Mouse (Mus musculus): ENCODE measurements at regions not wholly inside any gene's neighbourhood (a gene's known extent, or its start where the extent isn't known, plus 50 kb on each side); places are given as distances from the start of the nearest gene placed in this dataset.

DNA sequence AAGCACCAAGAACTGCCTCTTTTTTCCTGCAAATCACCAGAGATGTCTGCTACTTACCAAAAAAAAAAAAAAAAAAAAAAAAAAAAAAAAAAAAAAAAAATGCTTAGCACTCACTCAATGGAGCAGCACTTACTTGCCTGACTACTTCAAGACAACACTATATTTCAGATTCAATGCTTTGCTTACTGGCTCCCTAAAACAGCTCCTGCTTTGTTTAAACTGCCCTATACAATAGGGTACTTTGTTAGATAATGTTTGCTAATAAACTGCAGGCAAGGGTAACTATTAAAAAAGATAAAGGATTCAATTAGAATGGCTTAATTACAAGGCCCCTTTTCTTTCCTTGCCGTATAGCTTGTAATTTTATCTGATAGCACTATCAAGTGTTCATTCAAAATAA is 217.5 kb downstream of the S1pr1 start:
- Histone ChIP-seq H3K27me3 (ENCODE audit: control insufficient read depth, insufficient read depth, low read length) (no peaks in the 10 kb centered on the region), H3K27ac (ENCODE audit: insufficient read depth, low read length) (no peak overlapping the region), H3K4me1 (ENCODE audit: control insufficient read depth, insufficient read depth, low read length) (no peaks in the 10 kb centered on the region), H3K4me3 (replicated peaks; ENCODE audit: insufficient read depth, low read depth, low read length) (no peak overlapping the region)
- TF ChIP-seq CTCF (IDR thresholded peaks at IDR 0.05; ENCODE audit: borderline replicate concordance, insufficient read depth, low read depth, low read length) (no peak), POLR2A (IDR thresholded peaks at IDR 0.05; ENCODE audit: borderline replicate concordance, insufficient read depth, low read length) (no peak)
- DNase-seq, result no peak
- WGBS, result 77% methylated on average over 1 of the region's 1 CpGs

- Histone ChIP-seq H3K4me1 (ENCODE audit: control insufficient read depth, insufficient read depth, low read length) (no peaks in the 10 kb centered on the region), H3K4me3 (replicated peaks; ENCODE audit: insufficient read depth, low read depth, low read length) (no peak overlapping the region), H3K27ac (ENCODE audit: insufficient read depth, low read length) (no peak overlapping the region), H3K27me3 (ENCODE audit: control insufficient read depth, insufficient read depth, low read length) (no peaks in the 10 kb centered on the region)
- 86% methylated on average over 3 of the region's 3 CpGs for WGBS
- DNase-seq, result no peak
- TF ChIP-seq POLR2A (IDR thresholded peaks at IDR 0.05; ENCODE audit: borderline replicate concordance, insufficient read depth, low read length) (no peak), CTCF (IDR thresholded peaks at IDR 0.05; ENCODE audit: borderline replicate concordance, insufficient read depth, low read depth, low read length) (no peak)
Measured at GRCm38 (mm10) chr3:115496110-115496509, 218.8 kb downstream of the S1pr1 start.

DNA sequence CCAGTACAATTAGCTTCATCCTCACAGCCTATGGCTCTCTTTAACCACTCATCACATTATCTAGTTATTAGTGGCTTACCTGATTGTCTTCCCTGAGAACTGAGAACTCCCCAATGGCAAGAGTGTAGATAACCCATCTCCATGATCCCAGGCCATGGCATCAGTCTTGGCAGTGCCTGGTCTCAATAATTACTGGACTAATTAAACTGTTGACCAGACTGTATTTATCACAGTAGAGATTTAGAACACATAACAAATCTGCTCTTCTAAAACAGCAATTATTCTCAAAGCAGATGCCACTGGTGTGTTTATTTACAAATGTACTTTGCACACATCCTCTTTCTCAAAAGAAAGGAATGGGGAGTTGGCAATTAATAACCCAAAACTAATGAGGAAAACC is 219.2 kb downstream of the S1pr1 start:
- Histone ChIP-seq H3K4me3 (replicated peaks; ENCODE audit: insufficient read depth, low read depth, low read length) (no peak overlapping the region), H3K4me1 (ENCODE audit: control insufficient read depth, insufficient read depth, low read length) (no peaks in the 10 kb centered on the region), H3K27ac (ENCODE audit: insufficient read depth, low read length) (no peak overlapping the region), H3K27me3 (ENCODE audit: control insufficient read depth, insufficient read depth, low read length) (no peaks in the 10 kb centered on the region)
- no peak for TF ChIP-seq POLR2A (IDR thresholded peaks at IDR 0.05; ENCODE audit: borderline replicate concordance, insufficient read depth, low read length)
- TF ChIP-seq CTCF (IDR thresholded peaks at IDR 0.05; ENCODE audit: borderline replicate concordance, insufficient read depth, low read depth, low read length), result no peak
- no peak for DNase-seq

DNA sequence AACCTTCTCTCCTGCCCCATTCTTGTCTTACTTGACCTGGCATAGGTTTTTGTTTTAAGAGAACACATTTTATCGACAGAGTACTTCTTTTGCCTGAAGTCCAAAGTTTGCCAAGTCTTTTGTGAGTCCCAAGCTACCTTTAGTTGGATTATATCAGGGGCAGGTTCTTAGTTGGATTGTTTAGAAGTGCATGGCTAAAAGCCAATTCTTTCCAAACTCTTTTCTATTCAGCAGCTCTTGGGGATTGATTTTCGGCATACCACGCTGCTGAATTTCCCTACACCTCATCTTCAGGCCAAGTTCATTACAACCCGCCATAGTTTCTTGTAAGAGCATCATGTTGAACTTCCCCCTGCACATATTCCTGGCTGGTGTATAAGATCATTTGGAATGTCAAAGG is 245.9 kb downstream of the S1pr1 start:
- DNase-seq, result no peak
- WGBS, result 50% methylated on average over 4 of the region's 4 CpGs
- Histone ChIP-seq H3K27me3 (ENCODE audit: control insufficient read depth, insufficient read depth, low read length) (no peaks in the 10 kb centered on the region), H3K27ac (ENCODE audit: insufficient read depth, low read length) (no peak overlapping the region), H3K4me3 (replicated peaks; ENCODE audit: insufficient read depth, low read depth, low read length) (no peak overlapping the region), H3K4me1 (ENCODE audit: control insufficient read depth, insufficient read depth, low read length) (no peaks in the 10 kb centered on the region)
- TF ChIP-seq CTCF (IDR thresholded peaks at IDR 0.05; ENCODE audit: borderline replicate concordance, insufficient read depth, low read depth, low read length) (no peak), POLR2A (IDR thresholded peaks at IDR 0.05; ENCODE audit: borderline replicate concordance, insufficient read depth, low read length) (no peak)

- no peak overlapping the region for H3K4me3 ChIP-seq (replicated peaks; ENCODE audit: insufficient read depth, low read depth, low read length)
- 74% methylated on average over 2 of the region's 2 CpGs for WGBS
- no peak for DNase-seq
- no peak overlapping the region for H3K27ac ChIP-seq (ENCODE audit: insufficient read depth, low read length)
- TF ChIP-seq CTCF (IDR thresholded peaks at IDR 0.05; ENCODE audit: borderline replicate concordance, insufficient read depth, low read depth, low read length) (no peak), POLR2A (IDR thresholded peaks at IDR 0.05; ENCODE audit: borderline replicate concordance, insufficient read depth, low read length) (no peak)
- H3K27me3 ChIP-seq (ENCODE audit: control insufficient read depth, insufficient read depth, low read length), result no peaks in the 10 kb centered on the region
- H3K4me1 ChIP-seq (ENCODE audit: control insufficient read depth, insufficient read depth, low read length), result no peaks in the 10 kb centered on the region
Measured at GRCm38 (mm10) chr3:115467850-115468249, 247.0 kb downstream of the S1pr1 start.

DNA sequence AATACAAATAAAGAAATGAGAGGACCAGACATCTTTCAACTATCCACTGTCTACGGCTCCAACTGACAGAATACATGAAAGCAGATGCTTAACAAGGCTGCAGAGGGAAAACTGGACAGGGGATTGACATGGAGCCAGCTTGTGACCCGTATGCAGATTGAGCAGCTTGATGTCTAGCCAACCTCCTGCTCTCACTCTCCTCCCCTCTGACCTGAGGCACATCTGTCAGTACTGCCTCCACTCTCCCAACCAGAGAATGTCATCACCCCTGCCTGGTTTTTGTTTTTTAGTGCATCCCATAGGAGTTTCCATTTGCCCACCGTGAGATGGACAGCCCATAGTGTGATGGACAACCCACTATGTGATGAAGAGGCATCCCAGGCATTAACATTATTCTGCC is 252.2 kb downstream of the S1pr1 start:
- TF ChIP-seq POLR2A (IDR thresholded peaks at IDR 0.05; ENCODE audit: borderline replicate concordance, insufficient read depth, low read length) (no peak), CTCF (IDR thresholded peaks at IDR 0.05; ENCODE audit: borderline replicate concordance, insufficient read depth, low read depth, low read length) (no peak)
- no peak for DNase-seq
- Histone ChIP-seq H3K27ac (ENCODE audit: insufficient read depth, low read length) (no peak overlapping the region), H3K4me3 (replicated peaks; ENCODE audit: insufficient read depth, low read depth, low read length) (no peak overlapping the region), H3K27me3 (ENCODE audit: control insufficient read depth, insufficient read depth, low read length) (no peaks in the 10 kb centered on the region), H3K4me1 (ENCODE audit: control insufficient read depth, insufficient read depth, low read length) (no peaks in the 10 kb centered on the region)
- WGBS, result 14% methylated on average over 3 of the region's 3 CpGs

Data from cerebellum, adult 2 months (tissue).